In genomic region chr11:102228646-102229268, GRCm38 (mm10) we compare ENCODE assay signal across 9 mouse cellular contexts. TPM values are rescaled to one million over a fixed set of nuclear protein-coding genes. Genes with fewer than 3 reads are reported as not detected.
DNase-seq lines count a peak whose midpoint lies in the region; ATAC-seq and TF ChIP-seq lines count a peak whose summit lies in the region.
"Had no signal": no experiment of that assay in that cellular context is flagged by ENCODE, and none has a peak within 500 bp of the region (broad histone marks: within the 10 kb centered on the region; RNA-seq: fewer than 3 reads in every experiment).

No protein-coding gene starts in this region.

- WGBS in embryonic facial prominence, embryonic 11.5 days = 23% methylated on average over 7 of the region's 7 CpGs
- 12% methylated on average over 7 of the region's 7 CpGs for WGBS in hindbrain, embryonic 15.5 days
- 13% methylated on average over 7 of the region's 7 CpGs for WGBS in midbrain, embryonic 16.5 days

- no peaks in the 10 kb centered on the region for H3K27me3 ChIP-seq in embryonic facial prominence, embryonic 11.5 days (ENCODE audit: control insufficient read depth, insufficient read depth, low read length)
- H3K27me3 ChIP-seq in hindbrain, embryonic 15.5 days = no peaks in the 10 kb centered on the region
- H3K27me3 ChIP-seq in midbrain, embryonic 16.5 days (ENCODE audit: control insufficient read depth, insufficient read depth, low read depth, low read length) = no peaks in the 10 kb centered on the region

- ATAC-seq in embryonic facial prominence, embryonic 11.5 days (replicated peaks; ENCODE audit: insufficient number of reproducible peaks, low FRiP score, low TSS enrichment, low read depth) = no peak
- no peak for ATAC-seq in hindbrain, embryonic 15.5 days (ENCODE audit: low FRiP score, low read depth)
- ATAC-seq in midbrain, embryonic 16.5 days = no peak
- ATAC-seq in monocyte, adult 5-6 weeks (replicated peaks; ENCODE audit: insufficient number of reproducible peaks, low FRiP score, low TSS enrichment, poor library complexity, severe bottlenecking) = no peak

- H3K9ac ChIP-seq in embryonic facial prominence, embryonic 11.5 days (replicated peaks; ENCODE audit: low read length) = peak overlapping the region; percentile 86
- H3K9ac ChIP-seq in hindbrain, embryonic 15.5 days = peak overlapping the region; percentile 92
- H3K9ac ChIP-seq in midbrain, embryonic 16.5 days (ENCODE audit: low read depth, low read length) = peak overlapping the region; percentile 92

- H3K36me3 ChIP-seq in embryonic facial prominence, embryonic 11.5 days (replicated peaks; ENCODE audit: control insufficient read depth, insufficient read depth, low read depth, low read length) = no peaks in the 10 kb centered on the region
- no peaks in the 10 kb centered on the region for H3K36me3 ChIP-seq in hindbrain, embryonic 15.5 days
- H3K36me3 ChIP-seq in midbrain, embryonic 16.5 days (ENCODE audit: control insufficient read depth, insufficient read depth, low read length) = peaks cover 2% of the 10 kb centered on the region; the same call in 1 of the 2 replicates

- peak overlapping the region; percentile 85 for H3K4me2 ChIP-seq in embryonic facial prominence, embryonic 11.5 days (ENCODE audit: low read depth, low read length)
- H3K4me2 ChIP-seq in hindbrain, embryonic 15.5 days = peak overlapping the region; percentile 70
- peak overlapping the region; percentile 61 for H3K4me2 ChIP-seq in midbrain, embryonic 16.5 days (ENCODE audit: low read length)

- no peak for DNase-seq in layer of hippocampus, adult 2 months (ENCODE audit: low spot score in 2 of 2)
- DNase-seq in layer of hippocampus, postnatal 25 days (ENCODE audit: extremely low spot score in 1 of 2, low spot score in 1 of 2) = no peak
- no peak for DNase-seq in embryonic facial prominence, embryonic 11.5 days (ENCODE audit: low spot score)
- DNase-seq in right cerebral cortex, postnatal 36 days (ENCODE audit: low spot score in 2 of 2) = no peak
- DNase-seq in cerebellum, postnatal 14 days = no peak
- DNase-seq: kidney, postnatal 25 days had no signal

- no peak for TF ChIP-seq CTCF in layer of hippocampus, adult 2 months (conservative IDR thresholded peaks at IDR 0.05)

- peaks cover 19% of the 10 kb centered on the region for H3K4me1 ChIP-seq in embryonic facial prominence, embryonic 11.5 days (ENCODE audit: control insufficient read depth, insufficient read depth, low read length)
- peaks cover 62% of the 10 kb centered on the region for H3K4me1 ChIP-seq in hindbrain, embryonic 15.5 days (replicated peaks)
- peaks cover 43% of the 10 kb centered on the region for H3K4me1 ChIP-seq in midbrain, embryonic 16.5 days (ENCODE audit: control insufficient read depth, insufficient read depth, low read length)

- no peaks in the 10 kb centered on the region for H3K9me3 ChIP-seq in embryonic facial prominence, embryonic 11.5 days (replicated peaks; ENCODE audit: control insufficient read depth, low read length)
- H3K9me3 ChIP-seq in hindbrain, embryonic 15.5 days = no peaks in the 10 kb centered on the region
- no peaks in the 10 kb centered on the region for H3K9me3 ChIP-seq in midbrain, embryonic 16.5 days (replicated peaks; ENCODE audit: control insufficient read depth, low read length, poor library complexity, severe bottlenecking)

- peak overlapping the region; percentile 91 for H3K4me3 ChIP-seq in layer of hippocampus, adult 2 months
- peak overlapping the region; percentile 93 for H3K4me3 ChIP-seq in embryonic facial prominence, embryonic 11.5 days (ENCODE audit: low read depth, low read length)
- H3K4me3 ChIP-seq in hindbrain, embryonic 15.5 days = peak overlapping the region; percentile 81
- peak overlapping the region; percentile 87 for H3K4me3 ChIP-seq in midbrain, embryonic 16.5 days (ENCODE audit: low read depth, low read length)

- peak overlapping the region; percentile 96 for H3K27ac ChIP-seq in layer of hippocampus, adult 2 months
- H3K27ac ChIP-seq in embryonic facial prominence, embryonic 11.5 days (replicated peaks; ENCODE audit: low read depth, low read length) = 0 out of 2 replicates have a peak overlapping the region, but pooled peaks have one; percentile 0
- H3K27ac ChIP-seq in hindbrain, embryonic 15.5 days (replicated peaks) = peak overlapping the region; percentile 93
- H3K27ac ChIP-seq in midbrain, embryonic 16.5 days (ENCODE audit: low read length) = peak overlapping the region; percentile 94; the same call in 1 of the 2 replicates

RNA-seq across cellular contexts. Expression of gene Hdac5, which starts 1.2 kb away (rescaled TPM):
- 100 to 1,000 TPM; 233 to 243 TPM for total RNA-seq in layer of hippocampus, adult 2 months (2021)
- total RNA-seq in layer of hippocampus, postnatal 25 days (2021) = 100 to 1,000 TPM; 218 to 242 TPM
- polyA plus RNA-seq in embryonic facial prominence, embryonic 11.5 days (2014; fragmentation: Nextera tagmentation; extraction: Ambion mirVana) = 21.9 and 24.0 TPM in 2 replicates
- 82.7 and 84.9 TPM in 2 replicates for polyA plus RNA-seq in hindbrain, embryonic 15.5 days (2015; fragmentation: Nextera tagmentation; extraction: Ambion mirVana)
- polyA plus RNA-seq in midbrain, embryonic 16.5 days (2015; fragmentation: Nextera tagmentation; extraction: Ambion mirVana) = 74.4 and 76.3 TPM in 2 replicates
- 46.5 to 54.0 TPM (median 51.7 TPM) in 3 replicates for total RNA-seq in monocyte, adult 5-6 weeks (2017)

RNA-seq across cellular contexts. Expression of gene BC030867, which starts 19.9 kb away (rescaled TPM):
- total RNA-seq in layer of hippocampus, adult 2 months (2021) = 1 to 10 TPM; 1.0 to 1.1 TPM
- 1 to 10 TPM; 1.3 to 1.5 TPM for total RNA-seq in layer of hippocampus, postnatal 25 days (2021)
- 20.8 and 20.9 TPM in 2 replicates for polyA plus RNA-seq in embryonic facial prominence, embryonic 11.5 days (2014; fragmentation: Nextera tagmentation; extraction: Ambion mirVana)
- polyA plus RNA-seq in hindbrain, embryonic 15.5 days (2015; fragmentation: Nextera tagmentation; extraction: Ambion mirVana) = 3.3 and 3.4 TPM in 2 replicates
- polyA plus RNA-seq in midbrain, embryonic 16.5 days (2015; fragmentation: Nextera tagmentation; extraction: Ambion mirVana) = 1.6 and 1.8 TPM in 2 replicates
- total RNA-seq in monocyte, adult 5-6 weeks (2017) = not detected in 3 replicates

RNA-seq across cellular contexts. Expression of gene G6pc3, which starts 39.3 kb away (rescaled TPM):
- total RNA-seq in layer of hippocampus, adult 2 months (2021) = 10 to 100 TPM; 58.2 to 59.7 TPM
- total RNA-seq in layer of hippocampus, postnatal 25 days (2021) = 10 to 100 TPM; 53.5 to 58.2 TPM
- polyA plus RNA-seq in embryonic facial prominence, embryonic 11.5 days (2014; fragmentation: Nextera tagmentation; extraction: Ambion mirVana) = 33.3 and 37.1 TPM in 2 replicates
- polyA plus RNA-seq in hindbrain, embryonic 15.5 days (2015; fragmentation: Nextera tagmentation; extraction: Ambion mirVana) = 40.4 and 41.2 TPM in 2 replicates
- 39.0 and 42.9 TPM in 2 replicates for polyA plus RNA-seq in midbrain, embryonic 16.5 days (2015; fragmentation: Nextera tagmentation; extraction: Ambion mirVana)
- 6.1 to 10.7 TPM (median 9.1 TPM) in 3 replicates for total RNA-seq in monocyte, adult 5-6 weeks (2017)

RNA-seq across cellular contexts. Expression of gene Asb16, which starts 39.8 kb away (rescaled TPM):
- total RNA-seq in layer of hippocampus, adult 2 months (2021) = 1 to 10 TPM; 2.0 TPM
- 1 to 10 TPM in 1 of 2 experiments, under 1 TPM in 1; 0.70 to 1.1 TPM for total RNA-seq in layer of hippocampus, postnatal 25 days (2021)
- 0.11 TPM in 1 of 2 replicates, not detected in the other for polyA plus RNA-seq in embryonic facial prominence, embryonic 11.5 days (2014; fragmentation: Nextera tagmentation; extraction: Ambion mirVana)
- 0.10 and 0.13 TPM in 2 replicates for polyA plus RNA-seq in hindbrain, embryonic 15.5 days (2015; fragmentation: Nextera tagmentation; extraction: Ambion mirVana)
- 0.07 and 0.10 TPM in 2 replicates for polyA plus RNA-seq in midbrain, embryonic 16.5 days (2015; fragmentation: Nextera tagmentation; extraction: Ambion mirVana)
- total RNA-seq in monocyte, adult 5-6 weeks (2017) = not detected in 3 replicates

RNA-seq across cellular contexts. Expression of gene Lsm12, which starts 43.7 kb away (rescaled TPM):
- total RNA-seq in layer of hippocampus, adult 2 months (2021) = 10 to 100 TPM; 56.6 to 56.9 TPM
- 10 to 100 TPM; 62.0 to 62.7 TPM for total RNA-seq in layer of hippocampus, postnatal 25 days (2021)
- polyA plus RNA-seq in embryonic facial prominence, embryonic 11.5 days (2014; fragmentation: Nextera tagmentation; extraction: Ambion mirVana) = 71.3 and 76.5 TPM in 2 replicates
- 102 and 121 TPM in 2 replicates for polyA plus RNA-seq in hindbrain, embryonic 15.5 days (2015; fragmentation: Nextera tagmentation; extraction: Ambion mirVana)
- 87.8 and 95.3 TPM in 2 replicates for polyA plus RNA-seq in midbrain, embryonic 16.5 days (2015; fragmentation: Nextera tagmentation; extraction: Ambion mirVana)
- 26.7 to 93.0 TPM (median 26.9 TPM) in 3 replicates for total RNA-seq in monocyte, adult 5-6 weeks (2017)

Comparison
In these comparisons a context has a peak if more than half of its experiments do, and no peak if none do; other contexts are left out.
1. H3K27ac ChIP-seq: peak in every context shown above with its lines; median percentile 96 in layer of hippocampus, adult 2 months; 94 in midbrain, embryonic 16.5 days; 93 in hindbrain, embryonic 15.5 days; 0 in embryonic facial prominence, embryonic 11.5 days.